Mouse (Mus musculus) embryo, embryonic 11 days (tissue): ENCODE data around the gene Mgat5.

Experiments
- DNase-seq: peaks from one replicate; pipeline ENCODE4 v3.0.0-alpha.2; 2015

Mgat5 gene

GRCm38 (mm10) chr1:127262170-127262837 is 57.5 kb downstream of the Mgat5 start:
- DNase-seq = peak; percentile 17

GRCm38 (mm10) chr1:127267985-127268384 is 63.2 kb downstream of the Mgat5 start:
- no peak for DNase-seq

GRCm38 (mm10) chr1:127269343-127269742 is 64.5 kb downstream of the Mgat5 start:
- DNase-seq = no peak

- no peak for DNase-seq
These were observed 65.6 kb downstream of the Mgat5 start for GRCm38 (mm10) chr1:127270273-127271020.

- DNase-seq = no peak
These were observed 66.3 kb downstream of the Mgat5 start for GRCm38 (mm10) chr1:127271156-127271555.

GRCm38 (mm10) chr1:127273363-127273762 is 68.5 kb downstream of the Mgat5 start:
- DNase-seq = no peak

- no peak for DNase-seq
These were observed 70.9 kb downstream of the Mgat5 start for GRCm38 (mm10) chr1:127275572-127276324.

GRCm38 (mm10) chr1:127278067-127278466 is 73.3 kb downstream of the Mgat5 start:
- no peak for DNase-seq

GRCm38 (mm10) chr1:127280256-127280655 is 75.4 kb downstream of the Mgat5 start:
- no peak for DNase-seq

- DNase-seq = no peak
These were observed 80.2 kb downstream of the Mgat5 start for GRCm38 (mm10) chr1:127284975-127285374.

GRCm38 (mm10) chr1:127287505-127287904 is 82.7 kb downstream of the Mgat5 start:
- no peak for DNase-seq

- no peak for DNase-seq
These were observed 86.1 kb downstream of the Mgat5 start for GRCm38 (mm10) chr1:127290879-127291278.

- DNase-seq = no peak
These were observed 86.9 kb downstream of the Mgat5 start for GRCm38 (mm10) chr1:127291721-127292120.

- DNase-seq = no peak
These were observed 88.5 kb downstream of the Mgat5 start for GRCm38 (mm10) chr1:127293286-127293685.

GRCm38 (mm10) chr1:127296815-127297214 is 92.0 kb downstream of the Mgat5 start:
- DNase-seq = no peak

GRCm38 (mm10) chr1:127299774-127300173 is 95.0 kb downstream of the Mgat5 start:
- no peak for DNase-seq

GRCm38 (mm10) chr1:127301038-127301437 is 96.2 kb downstream of the Mgat5 start:
- DNase-seq = no peak

- DNase-seq = no peak
These were observed 97.8 kb downstream of the Mgat5 start for GRCm38 (mm10) chr1:127302620-127303019.

GRCm38 (mm10) chr1:127303791-127304190 is 99.0 kb downstream of the Mgat5 start:
- DNase-seq = no peak

GRCm38 (mm10) chr1:127304281-127304680 is 99.5 kb downstream of the Mgat5 start:
- DNase-seq = no peak

GRCm38 (mm10) chr1:127305582-127305981 is 100.8 kb downstream of the Mgat5 start:
- no peak for DNase-seq

GRCm38 (mm10) chr1:127306024-127306771 is 101.4 kb downstream of the Mgat5 start:
- DNase-seq = no peak

GRCm38 (mm10) chr1:127307361-127307760 is 102.5 kb downstream of the Mgat5 start:
- DNase-seq = no peak
